Mouse (Mus musculus): ENCODE data around the gene Ank3.
A peak's percentile ranks its signal among the peaks of the same experiment; 100 is the strongest.
"Not testable (repeated sequence)": the region's sequence is repeated elsewhere in the genome, so short reads cannot be mapped to it uniquely, and the experiment has no call there.

The Ank3 gene

DNA sequence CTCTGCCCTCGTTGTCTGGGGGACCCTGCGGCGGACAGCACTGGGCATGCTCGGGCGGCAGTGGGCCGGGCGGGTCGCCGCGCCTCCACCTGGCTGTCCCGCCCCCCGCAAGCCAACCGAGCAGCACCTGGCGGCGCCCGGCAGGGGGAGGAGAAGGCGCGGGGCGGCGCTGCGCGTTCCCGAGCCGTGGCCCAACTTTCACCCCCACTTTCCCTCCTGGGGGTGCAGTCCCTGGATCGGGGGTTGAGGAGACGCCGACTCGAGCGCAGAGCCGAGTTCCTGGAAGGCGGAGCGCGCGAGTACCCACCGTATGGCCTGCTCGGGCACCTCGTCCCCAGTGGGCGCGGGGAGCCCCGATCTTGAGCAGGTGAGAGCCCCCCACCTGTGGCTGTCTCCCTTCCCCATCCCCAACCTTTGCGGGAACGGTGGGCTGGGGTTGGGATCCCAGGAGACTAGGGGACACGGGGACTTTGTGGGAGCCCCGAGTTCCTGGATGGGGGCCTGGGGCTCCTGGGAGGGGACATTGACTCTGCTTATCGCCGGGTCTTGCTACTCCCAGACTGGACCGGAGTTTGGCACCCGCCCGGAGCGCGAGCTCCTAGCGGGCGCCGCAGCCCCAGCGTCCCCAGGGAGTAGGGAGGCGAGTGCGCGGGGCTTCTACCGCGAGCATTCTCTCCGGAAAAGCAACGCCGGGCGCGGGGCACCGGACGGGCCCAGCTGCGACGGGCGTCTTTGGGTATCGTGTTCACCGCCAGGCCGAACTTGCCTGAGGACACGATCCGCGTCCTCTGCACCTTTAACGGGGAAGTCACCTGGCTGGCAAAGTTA is at the start of gene Ank3:
TSS of gene Ank3 (plus strand) at position 11 of the 828 bp plus-strand sequence.
- peak; percentile 37 for DNase-seq (ENCODE audit: low read depth, low spot score)

DNA sequence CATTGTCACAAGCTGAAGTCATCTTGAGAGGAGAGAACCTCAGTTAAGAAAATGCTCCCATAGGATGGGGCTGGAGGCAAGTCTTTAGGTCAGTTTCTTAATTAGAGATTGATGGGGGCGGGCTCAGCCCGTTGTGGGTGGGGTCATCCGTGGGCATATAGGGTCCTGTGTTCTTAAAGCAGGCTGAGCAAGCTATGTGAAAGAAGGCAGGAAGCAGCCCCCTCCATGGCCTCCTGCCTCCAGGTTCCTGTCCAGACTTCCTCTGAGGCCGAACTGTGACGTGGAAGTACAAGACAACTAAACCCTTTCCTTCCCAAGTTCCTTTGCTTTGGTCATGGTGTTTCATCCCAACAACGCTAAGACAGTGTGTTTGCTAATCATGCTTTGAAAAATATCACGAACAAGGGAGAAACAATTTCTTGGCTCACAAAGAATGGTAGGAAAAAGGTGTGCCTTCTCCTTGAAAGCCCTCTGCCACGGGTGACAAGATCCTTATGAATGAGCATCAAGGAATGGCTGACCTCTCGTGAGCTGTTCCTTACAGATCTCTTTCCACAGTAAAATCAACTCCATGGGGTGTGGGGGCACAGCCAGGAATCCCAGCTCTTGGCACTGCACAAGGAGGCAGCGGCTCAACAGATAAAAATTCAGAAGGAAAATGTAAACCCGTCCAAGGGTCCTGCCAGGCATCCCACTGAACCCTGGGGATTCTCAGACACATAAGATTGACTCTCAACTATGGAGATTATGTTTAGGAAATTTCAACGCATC is 47.3 kb upstream of the Ank3 start:
- peak; percentile 28 for DNase-seq (ENCODE audit: low read depth, low spot score)

DNA sequence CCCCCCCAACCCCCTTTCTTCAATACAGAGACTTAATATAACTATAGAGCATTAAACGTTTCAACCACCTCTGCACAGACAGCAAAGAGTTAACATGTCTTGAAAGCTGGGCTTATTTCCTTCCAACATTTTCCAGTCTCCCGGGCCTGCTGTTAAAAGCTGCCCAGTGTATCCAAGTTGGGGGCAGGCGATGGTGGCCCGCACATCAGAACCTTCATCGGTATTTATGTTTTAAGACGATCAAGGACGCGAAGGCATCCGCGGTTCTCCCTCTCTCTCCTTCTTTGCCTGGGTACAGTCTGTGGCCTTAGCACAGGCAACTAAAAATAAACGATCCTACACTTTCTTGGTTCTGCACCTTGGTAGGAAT is 46.7 kb upstream of the Ank3 start:
- no peak for DNase-seq (ENCODE audit: low read depth, low spot score)

DNA sequence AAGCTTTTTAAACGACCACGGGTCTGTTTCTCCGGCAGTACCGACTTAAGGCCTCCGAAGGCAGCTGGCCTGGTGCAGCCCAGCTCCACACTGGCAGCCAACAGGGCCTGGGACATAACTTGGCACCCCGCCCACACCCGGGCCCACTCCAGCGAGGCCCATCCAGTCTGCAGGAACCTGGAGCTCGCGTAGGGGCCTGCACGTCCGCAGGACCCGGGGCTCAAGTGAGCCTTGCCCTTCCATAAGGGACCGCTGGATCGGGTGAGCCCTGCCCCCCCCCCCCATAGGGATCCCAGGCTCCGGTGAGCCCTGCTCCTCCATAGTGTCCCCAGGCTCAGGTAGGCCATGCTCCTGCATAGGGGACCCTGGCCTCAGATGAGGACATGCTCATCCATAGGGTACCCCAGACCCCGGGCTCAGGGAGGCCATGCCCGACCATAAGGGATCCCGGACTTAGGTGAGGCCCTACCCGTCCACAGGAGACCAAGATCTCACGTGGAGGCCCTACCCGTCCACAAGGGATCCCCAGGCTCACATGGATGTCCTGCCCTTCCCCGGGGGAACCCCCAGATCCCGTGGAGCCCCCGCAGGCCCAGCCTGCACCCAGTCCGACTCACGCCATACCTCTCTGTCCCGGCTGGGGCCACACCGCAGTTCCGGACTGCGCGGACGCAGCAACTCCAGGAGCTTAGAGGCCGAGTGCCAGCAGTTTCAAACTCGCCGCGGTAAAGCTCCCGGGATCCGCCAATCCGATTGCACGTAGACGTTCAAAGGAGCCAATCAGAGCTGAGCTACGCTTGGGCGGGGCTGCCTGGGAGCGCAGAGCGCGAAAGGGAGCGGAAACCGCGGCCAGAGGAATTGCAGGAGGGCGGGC is 46.1 kb upstream of the Ank3 start, which contains the start of gene Cdk1:
TSS of gene Cdk1 (minus strand) at position 727 of the 874 bp plus-strand sequence.
- peak; percentile 98 for DNase-seq (ENCODE audit: low read depth, low spot score)

DNA sequence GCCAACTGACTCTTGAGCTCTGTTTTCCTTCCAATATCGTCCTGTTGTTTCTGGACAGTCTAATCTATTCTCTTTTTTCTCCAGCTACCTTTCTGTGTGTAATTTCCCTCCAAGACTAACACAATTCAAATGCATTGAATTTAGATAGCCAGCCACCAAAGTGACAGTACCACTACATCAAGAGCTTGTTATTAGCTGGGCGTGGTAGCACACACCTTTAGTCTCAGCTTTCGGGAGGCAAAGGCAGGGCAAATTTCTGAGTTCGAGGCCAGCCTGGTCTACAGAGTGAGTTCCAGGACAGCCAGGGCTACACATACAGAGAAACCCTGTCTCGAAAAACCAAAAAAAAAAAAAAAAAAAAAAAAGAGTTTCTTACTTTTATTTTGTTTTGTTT is 45.5 kb upstream of the Ank3 start:
- DNase-seq (ENCODE audit: low read depth, low spot score) = not testable (repeated sequence)

DNA sequence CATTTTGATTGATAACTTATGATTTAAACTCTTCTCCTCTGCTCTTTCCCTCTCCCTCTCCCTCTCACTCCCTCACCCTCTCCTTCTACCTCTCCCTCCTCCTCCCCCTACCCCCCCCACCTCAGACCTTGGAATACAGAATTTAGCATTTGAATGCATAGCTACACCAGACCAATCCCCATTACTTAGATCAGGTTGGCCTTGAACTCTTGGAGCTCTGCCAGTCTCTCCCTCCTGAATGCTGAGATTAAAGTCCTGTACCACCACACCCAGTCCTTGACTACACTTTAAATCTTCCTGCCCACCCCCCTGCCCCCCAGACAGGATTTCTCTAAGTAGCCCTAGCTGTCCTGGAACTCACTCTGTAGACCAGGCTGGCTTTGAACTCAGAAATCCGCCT is 38.9 kb upstream of the Ank3 start:
- no peak for DNase-seq (ENCODE audit: low read depth, low spot score)

DNA sequence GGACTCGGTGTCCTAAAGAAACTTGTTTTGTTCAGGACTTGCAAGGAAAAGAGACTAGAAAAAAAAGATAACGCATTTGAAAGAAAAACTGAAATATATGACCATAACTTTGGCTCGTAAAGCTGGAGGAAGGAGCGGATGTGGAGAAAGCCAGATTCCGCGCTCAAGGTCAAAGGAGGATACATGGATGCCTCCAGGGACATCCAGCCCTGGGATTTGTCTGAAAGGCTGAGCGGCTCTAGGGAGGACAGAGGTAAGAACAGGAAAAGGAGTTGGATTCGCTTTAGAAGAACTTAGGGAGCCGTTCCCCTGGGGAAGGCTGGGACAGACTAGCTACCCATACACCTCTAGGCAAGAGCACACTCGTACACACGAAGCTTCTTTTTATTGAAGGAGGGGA is 32.4 kb upstream of the Ank3 start:
- DNase-seq (ENCODE audit: low read depth, low spot score) = no peak

DNA sequence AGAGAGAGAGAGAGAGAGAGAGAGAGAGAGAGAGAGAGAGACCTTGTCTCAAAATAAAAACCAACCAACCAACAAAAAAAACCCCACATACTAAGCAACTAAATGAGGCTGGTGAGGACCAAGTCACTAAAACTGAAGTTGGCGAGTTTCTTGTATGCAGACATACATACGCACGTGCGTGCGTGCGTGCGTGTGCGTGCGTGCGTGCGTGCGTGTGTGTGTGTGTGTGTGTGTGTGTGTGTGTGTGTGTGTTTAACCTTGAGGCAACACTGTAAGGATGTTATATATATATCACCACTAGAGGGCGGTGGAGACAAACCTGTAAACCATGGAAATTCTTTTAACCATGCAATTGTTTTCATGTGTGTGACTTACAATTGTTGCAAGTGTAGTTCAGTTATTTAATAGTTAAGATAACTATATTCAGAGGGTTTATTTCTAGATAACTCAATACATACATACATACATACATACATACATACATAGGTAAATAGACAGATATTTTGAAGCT is 31.6 kb upstream of the Ank3 start:
- peak; percentile 51 for DNase-seq (ENCODE audit: low read depth, low spot score)

DNA sequence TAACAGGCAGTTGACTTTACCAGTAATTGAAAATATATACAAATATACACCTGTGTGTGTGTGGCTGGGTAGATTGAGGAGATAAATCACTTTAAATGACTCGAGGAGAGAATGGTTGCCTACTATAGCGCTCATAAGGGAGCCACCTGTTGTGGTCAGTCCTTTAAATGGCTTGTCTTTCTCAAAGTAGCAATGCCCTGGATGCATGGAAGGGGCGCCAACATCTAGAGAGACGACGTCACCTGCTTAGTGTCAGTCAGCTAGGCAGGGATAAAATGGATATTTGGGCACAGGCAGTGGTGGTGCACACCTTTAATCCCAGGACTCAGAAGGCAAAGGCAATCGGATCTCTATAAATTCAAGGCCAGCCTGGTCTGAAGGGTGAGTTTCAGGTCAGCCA is 29.3 kb upstream of the Ank3 start:
- DNase-seq (ENCODE audit: low read depth, low spot score) = no peak

DNA sequence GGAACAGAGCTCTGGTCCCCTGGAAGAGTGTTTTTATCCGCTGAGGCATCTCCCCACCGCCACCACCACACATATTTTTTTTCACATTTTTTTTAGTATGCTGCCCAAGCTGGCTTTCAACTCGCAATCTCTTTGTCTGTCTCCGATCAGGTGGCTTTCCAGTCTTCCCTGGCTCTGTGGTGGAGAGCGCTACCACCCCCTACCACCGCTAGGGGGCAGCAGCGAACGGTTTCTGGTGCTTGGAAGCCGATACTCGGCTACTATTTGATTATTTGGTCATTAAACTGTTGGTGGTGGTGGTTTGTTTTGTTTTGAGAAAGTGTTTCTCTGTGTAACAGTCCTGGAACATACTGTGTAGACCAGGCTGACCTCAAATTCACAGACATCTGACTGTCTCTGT is 27.1 kb upstream of the Ank3 start:
- peak; percentile 59 for DNase-seq (ENCODE audit: low read depth, low spot score)

DNA sequence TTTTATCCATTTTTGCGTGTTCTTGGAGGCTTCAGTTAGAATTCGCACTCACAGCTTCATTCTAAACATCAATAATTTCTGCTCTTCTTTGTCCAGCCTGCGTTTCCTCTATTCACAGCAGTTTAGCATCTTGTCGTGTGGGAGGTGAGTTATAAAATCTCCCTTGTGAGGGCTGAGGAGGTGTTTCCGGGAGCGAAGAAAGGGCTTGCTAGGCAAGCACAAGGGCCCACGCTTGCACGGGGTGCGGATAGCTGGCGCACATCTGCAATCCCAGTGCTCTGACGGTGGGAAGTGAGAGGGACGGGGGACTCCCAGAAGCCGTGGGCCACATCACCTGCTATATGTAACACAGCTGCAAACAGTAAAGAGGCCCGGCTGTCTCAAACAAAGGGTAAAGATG is 26.5 kb upstream of the Ank3 start:
- DNase-seq (ENCODE audit: low read depth, low spot score) = no peak

DNA sequence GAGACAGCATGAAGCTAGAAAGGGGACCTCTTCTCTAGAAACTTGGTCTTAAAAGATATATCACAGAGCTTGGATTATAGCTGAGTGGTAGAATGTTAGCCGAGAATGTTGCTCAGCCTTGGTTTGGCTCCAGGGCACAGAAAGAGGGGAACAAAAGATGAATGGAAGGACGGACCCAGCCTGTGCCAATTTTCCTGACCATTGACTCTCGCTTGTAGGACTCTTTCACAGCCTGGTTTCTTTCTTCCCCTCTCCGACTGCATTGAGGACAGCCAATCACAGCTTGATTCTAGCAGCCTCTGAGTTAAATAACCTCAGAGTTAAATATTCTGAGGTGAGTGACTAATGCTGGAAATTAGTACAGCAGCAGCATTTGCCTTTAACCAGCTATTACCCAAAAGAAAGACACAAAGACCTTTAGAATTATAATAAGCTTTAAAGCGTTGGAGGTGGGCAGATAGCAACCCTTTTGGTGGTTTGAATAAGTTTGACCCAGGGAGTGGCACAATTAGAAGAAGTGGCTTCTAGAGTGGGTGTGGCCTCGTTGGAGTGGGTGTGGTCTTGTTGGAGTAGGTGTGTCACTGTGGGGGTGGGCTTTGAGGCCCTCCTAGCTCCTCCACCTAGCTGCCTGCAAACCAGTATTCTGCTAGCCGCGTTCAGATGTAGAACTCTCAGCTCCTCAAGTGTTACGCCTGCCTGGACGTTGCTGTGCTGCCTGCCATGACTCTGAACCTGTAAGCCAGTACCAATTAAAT is 24.6 kb upstream of the Ank3 start:
- no peak for DNase-seq (ENCODE audit: low read depth, low spot score)

DNA sequence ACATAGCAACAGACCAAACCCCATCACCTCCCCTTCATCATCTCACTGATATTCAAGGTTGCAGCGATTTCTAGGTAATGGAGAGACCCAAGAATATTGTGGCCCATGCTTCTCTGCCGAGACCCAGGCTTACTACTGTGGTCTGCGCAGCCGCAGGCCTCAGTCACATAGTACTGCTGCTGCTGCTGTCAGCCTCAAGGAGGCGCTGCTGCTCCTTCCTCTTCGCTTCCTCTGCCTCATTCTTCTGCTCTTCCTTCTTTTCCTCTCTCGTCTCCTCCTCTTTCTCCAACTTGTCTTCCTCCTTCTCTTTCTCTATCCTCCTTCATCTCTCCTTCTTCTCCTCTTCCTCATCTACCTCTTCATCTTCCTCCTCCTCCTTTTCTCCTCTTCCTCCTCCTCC is 23.4 kb upstream of the Ank3 start:
- no peak for DNase-seq (ENCODE audit: low read depth, low spot score)

DNA sequence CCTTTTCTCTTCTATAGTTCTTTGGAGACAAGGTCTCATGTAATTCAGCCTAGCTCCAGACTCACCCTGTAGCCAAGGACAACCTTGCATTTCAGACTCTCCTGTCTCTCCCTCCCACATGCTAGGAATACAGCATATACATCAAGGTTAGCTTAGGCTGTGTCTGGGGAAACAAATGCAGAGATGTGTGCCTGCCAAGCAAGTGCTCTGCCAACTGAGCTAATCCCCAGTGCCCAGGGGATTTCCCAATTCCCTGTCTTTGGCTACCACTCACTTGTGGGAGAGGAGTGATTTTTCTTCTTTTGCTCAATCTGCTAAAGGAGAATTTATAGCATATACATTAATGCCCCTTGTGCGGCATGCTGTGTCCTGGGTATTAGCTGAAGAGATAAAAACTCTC is 15.4 kb upstream of the Ank3 start:
- DNase-seq (ENCODE audit: low read depth, low spot score) = no peak

DNA sequence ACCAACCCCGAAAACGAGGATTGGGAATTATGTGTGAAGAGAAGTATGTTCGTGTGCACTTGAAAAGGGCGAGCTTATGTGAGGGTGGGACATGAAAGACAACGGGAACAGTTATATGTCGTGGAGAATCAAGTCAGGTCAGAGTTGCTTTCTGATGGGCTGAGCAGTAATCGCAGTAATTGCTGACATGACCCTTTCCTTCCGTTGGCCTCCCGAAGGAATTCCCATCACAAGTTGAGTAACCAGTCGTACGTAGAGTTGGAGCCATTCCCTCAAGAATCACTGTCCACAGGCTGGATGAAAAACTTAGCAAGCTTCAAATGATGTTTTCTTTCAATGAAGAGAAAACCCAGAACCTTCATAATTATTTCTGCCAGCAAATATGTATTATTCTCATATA is 13.9 kb upstream of the Ank3 start:
- no peak for DNase-seq (ENCODE audit: low read depth, low spot score)

DNA sequence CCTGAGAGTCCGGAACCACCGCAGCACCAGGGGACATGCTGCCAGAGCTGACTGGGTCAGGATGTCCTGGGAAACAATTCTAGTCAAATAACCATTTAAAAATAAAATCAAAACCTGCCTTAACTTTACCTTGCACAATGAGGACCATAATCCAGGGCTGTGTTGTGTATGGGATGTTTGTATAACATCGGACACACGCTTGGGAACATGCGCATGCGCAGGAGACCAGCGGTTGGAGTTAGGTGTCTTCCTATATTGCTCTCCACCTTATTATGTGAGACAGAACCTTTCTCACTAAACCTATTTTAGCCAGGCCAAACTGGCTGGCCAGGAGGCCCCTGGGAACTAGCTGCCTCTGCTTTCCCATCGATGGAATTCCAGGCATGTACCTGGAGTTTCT is 13.4 kb upstream of the Ank3 start:
- no peak for DNase-seq (ENCODE audit: low read depth, low spot score)

DNA sequence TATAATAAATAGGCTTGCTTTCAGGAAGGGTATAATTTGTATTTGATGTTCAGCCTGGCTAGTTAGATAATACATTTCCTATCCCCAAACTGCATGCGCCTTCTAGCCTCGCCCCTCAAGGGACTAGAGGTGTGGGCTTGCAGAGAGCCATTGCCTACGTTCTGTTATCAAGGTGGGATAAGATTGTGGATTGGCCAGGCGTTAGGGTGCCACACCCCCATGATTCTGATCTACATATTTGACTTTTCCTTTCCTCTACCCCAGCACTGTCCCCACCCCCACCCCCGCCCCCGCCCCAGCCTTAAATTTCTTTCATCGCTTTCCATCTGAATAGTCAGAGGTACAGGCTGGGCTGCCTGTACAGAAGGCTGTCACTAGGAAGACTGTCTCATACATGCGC is 11.8 kb upstream of the Ank3 start:
- DNase-seq (ENCODE audit: low read depth, low spot score) = no peak

DNA sequence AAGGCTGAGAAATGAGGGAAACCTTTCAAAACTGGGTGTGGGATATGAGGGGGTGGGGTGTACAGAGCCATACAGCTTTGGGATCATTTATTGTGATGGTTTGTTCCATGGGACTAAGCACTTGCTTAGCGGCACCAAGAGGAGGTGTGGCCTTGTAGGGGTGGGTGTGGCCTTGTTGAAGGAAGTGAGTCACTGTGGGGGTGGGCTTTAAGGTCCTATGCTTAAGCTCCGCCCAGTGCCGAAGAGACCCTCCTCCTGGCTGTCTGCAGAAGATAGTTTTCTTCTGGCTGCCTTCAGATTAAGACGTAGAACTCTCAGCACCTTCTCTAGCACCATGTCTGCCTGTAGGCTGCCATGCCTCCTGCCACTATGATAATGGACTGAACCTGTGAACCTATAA is 9.1 kb upstream of the Ank3 start:
- DNase-seq (ENCODE audit: low read depth, low spot score) = no peak

DNA sequence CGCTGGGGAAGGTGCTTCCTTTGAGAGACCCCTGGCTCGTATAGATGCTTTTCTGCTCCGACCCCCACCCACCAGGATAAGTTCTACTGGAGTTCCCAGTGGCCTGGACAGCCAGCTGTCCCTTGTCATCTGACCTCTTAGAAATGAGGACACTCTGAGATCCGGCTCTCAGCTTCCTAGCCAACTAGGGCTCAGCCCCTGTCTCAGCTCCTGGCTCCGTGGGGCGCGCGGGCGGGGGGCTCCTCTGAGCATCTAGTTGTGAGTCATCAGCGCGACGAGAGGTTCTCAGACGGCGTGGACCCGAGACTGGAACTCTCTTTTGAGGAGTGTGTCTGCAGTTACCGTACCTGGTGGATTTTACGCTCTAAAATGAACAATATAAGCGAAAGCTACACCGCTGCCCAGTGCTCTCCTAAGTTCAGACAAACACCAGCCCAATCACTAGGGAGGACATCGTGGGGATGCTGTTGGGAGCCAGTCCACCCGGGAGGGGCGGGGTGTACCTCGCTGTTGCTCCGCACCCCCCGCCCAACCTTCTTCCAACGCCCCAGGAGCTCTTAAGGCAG is 293 bp upstream of the Ank3 start:
- peak; percentile 26 for DNase-seq (ENCODE audit: low read depth, low spot score)

DNA sequence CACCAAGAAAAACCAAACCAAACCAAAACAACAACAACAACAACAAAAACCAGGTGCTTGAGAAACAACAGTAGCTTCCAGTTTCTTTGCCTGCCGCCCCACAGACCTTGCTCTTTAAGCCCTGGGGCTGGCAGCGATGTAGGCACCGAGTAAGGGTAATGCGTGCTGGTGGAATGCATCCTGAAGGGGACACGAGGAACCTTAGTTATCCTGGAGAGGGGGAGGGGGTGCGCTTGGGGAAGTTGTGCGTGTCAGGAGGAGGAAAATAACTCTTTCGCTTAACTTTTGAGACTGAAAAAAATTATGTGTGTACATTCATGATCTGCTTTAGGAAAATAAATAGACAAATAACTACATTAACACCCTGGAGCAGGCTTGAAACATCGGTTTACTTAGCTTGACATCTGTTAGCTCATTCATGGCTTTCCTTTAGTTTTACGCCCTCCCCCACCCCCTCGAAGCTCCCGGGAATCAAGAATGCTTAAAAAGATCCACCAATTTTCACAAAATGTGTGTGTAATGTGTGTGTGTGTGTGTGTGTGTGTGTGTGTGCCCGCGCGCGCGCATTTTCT is 1.3 kb downstream of the Ank3 start:
- DNase-seq (ENCODE audit: low read depth, low spot score) = peak; percentile 34
